Mouse (Mus musculus) intestine, postnatal 0 days (tissue): Measurements from ENCODE around the gene Slco1b2. TPM values are rescaled to one million over a fixed set of nuclear protein-coding genes. Genes with fewer than 3 reads are reported as not detected.

ENCODE experiments used
- ATAC-seq: fragments of 200-750 bp; cut with Nextera tagmentation; 2 replicates; pipeline ENCODE4 v1.8.0; 2017; ENCODE audit warnings: mild to moderate bottlenecking, moderate TSS enrichment, moderate library complexity
- H3K27ac ChIP-seq: fragments of 300-500 bp; sonication (generic); 2 replicates; pipeline ENCODE4 v1.5.1; 2014; ENCODE audit warnings: mild to moderate bottlenecking, low read depth, low read length, moderate library complexity
- H3K27me3 ChIP-seq: fragments of 300-500 bp; sonication (generic); replicated peaks from 2 replicates; pipeline ENCODE4 v1.6.1; 2014; ENCODE audit warnings: low read length, mixed read lengths; ENCODE audit not compliant: control insufficient read depth, insufficient read depth
- H3K36me3 ChIP-seq: fragments of 300-500 bp; sonication (generic); 2 replicates; pipeline ENCODE4 v1.6.1; 2014; ENCODE audit warnings: mild to moderate bottlenecking, moderate library complexity; ENCODE audit not compliant: control insufficient read depth, insufficient read depth
- H3K4me1 ChIP-seq: fragments of 300-500 bp; sonication (generic); replicated peaks from 2 replicates; pipeline ENCODE4 v1.6.1; 2014; ENCODE audit warnings: antibody characterized with exemption, low read length, mixed read lengths; ENCODE audit not compliant: control insufficient read depth, insufficient read depth
- H3K4me2 ChIP-seq: fragments of 300-500 bp; sonication (generic); replicated peaks from 2 replicates; pipeline ENCODE4 v1.6.1; 2014; ENCODE audit warnings: low read depth, mild to moderate bottlenecking, moderate library complexity
- H3K4me3 ChIP-seq: fragments of 300-500 bp; sonication (generic); 2 replicates; pipeline ENCODE4 v1.5.1; 2014; ENCODE audit warnings: low read depth, low read length
- H3K9ac ChIP-seq: fragments of 300-500 bp; sonication (generic); 2 replicates; pipeline ENCODE4 v1.6.1; 2014; ENCODE audit warnings: mild to moderate bottlenecking, low read depth, low read length
- H3K9me3 ChIP-seq: fragments of 300-500 bp; sonication (generic); 2 replicates; pipeline ENCODE4 v1.6.1; 2016; ENCODE audit warnings: mixed run types; ENCODE audit not compliant: control insufficient read depth
- CTCF ChIP-seq: sonication (generic); IDR thresholded peaks from 2 replicates; pipeline ENCODE4 v1.5.1; 2016; ENCODE audit warnings: low read depth, mild to moderate bottlenecking, control low read depth, antibody characterized with exemption, moderate library complexity
- WGBS: fragments of 180-500 bp; shearing (Covaris S2); extraction: QIAGEN DNeasy Blood & Tissue Kit; methylation state at CpG from one replicate; pipeline ENCODE4 v1.1.7; 2014; 5-methylcytosine and 5-hydroxymethylcytosine counted together
- polyA plus RNA-seq: library from polyadenylated mRNA; unstranded; fragments of >200 nt; fragmentation: Nextera tagmentation; extraction: Ambion mirVana; gene quantifications from 2 replicates; pipeline ENCODE4 v1.2.1, GENCODE M21; 2015

The Slco1b2 gene
- polyA plus RNA-seq, 1 experiment from 2014 or later = 0.08 TPM

GRCm38 (mm10) chr6:141687008-141687407 is 57.7 kb downstream of the Slco1b2 start:
- ATAC-seq = no peak
- Histone ChIP-seq H3K27ac (no peak overlapping the region), H3K9ac (no peak overlapping the region), H3K27me3 (no peaks in the 10 kb centered on the region), H3K36me3 (no peaks in the 10 kb centered on the region), H3K4me1 (no peaks in the 10 kb centered on the region), H3K4me3 (no peak overlapping the region), H3K4me2 (no peak overlapping the region), H3K9me3 (no peaks in the 10 kb centered on the region)
- no peak for TF ChIP-seq CTCF
- WGBS = 65% methylated on average over 4 of the region's 4 CpGs

- no peak for ATAC-seq
- no peak overlapping the region for H3K4me2 ChIP-seq
- H3K27ac ChIP-seq = no peak overlapping the region
- no peaks in the 10 kb centered on the region for H3K4me1 ChIP-seq
- H3K9me3 ChIP-seq = no peaks in the 10 kb centered on the region
- H3K27me3 ChIP-seq = no peaks in the 10 kb centered on the region
- TF ChIP-seq CTCF = no peak
- H3K36me3 ChIP-seq = no peaks in the 10 kb centered on the region
- H3K4me3 ChIP-seq = no peak overlapping the region
- no peak overlapping the region for H3K9ac ChIP-seq
These were observed 61.9 kb downstream of the Slco1b2 start for GRCm38 (mm10) chr6:141691246-141691645.

Other genes starting within 250 kb of the Slco1b2 start
- gene Slco1c1, start 105.2 kb upstream of the Slco1b2 start, polyA plus RNA-seq = 0.13 and 0.16 TPM in 2 replicates
- gene Gm5724, start 144.3 kb downstream of the Slco1b2 start, polyA plus RNA-seq = not detected in 2 replicates
- gene Slco1a4, start 226.7 kb downstream of the Slco1b2 start, polyA plus RNA-seq = 0.03 TPM in 1 of 2 replicates, not detected in the other